Mouse (Mus musculus) bone marrow macrophage, adult 2 months (primary cell): Measurements from ENCODE around the gene Pbx1.

Experiments
- CTCF ChIP-seq: IDR thresholded peaks from 2 replicates; pipeline ENCODE4 v1.5.1; 2012; ENCODE audit warnings: low read depth, mild to moderate bottlenecking, low read length, moderate library complexity
- POLR2A ChIP-seq: IDR thresholded peaks from 2 replicates; pipeline ENCODE4 v1.6.1; 2012; ENCODE audit warnings: mild to moderate bottlenecking, low read depth, low read length, borderline replicate concordance

DNA sequence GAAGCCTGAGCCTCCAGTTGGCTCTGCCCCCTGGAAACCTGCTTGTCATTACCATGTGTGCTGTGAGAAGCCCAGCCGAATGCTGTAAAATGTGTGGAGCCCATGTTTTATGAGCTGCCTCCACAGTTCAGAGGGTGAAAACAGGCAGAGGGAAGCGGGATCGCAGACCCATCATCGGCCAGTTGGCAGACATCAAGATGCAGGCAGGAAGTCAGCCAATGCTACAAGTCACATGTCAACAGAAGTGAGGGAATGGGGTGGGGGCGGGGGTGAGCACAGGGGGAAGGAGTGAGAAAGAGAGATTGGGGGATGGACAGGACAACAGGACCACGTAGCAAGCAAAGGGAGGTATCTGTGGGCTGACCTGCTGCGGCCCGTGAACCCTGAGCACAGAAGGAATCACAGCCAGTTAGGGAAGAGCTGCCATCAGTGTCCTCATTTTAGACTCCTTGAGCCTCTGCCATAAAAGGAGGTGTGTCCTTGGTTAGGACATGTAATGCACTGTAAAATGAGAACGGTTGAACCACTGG is 51.8 kb downstream of the Pbx1 start:
- TF ChIP-seq CTCF: no peak
- no peak for TF ChIP-seq POLR2A
